33 mouse cellular contexts compared by ENCODE assay signal in genomic region chr7:141064576-141064975, GRCm38 (mm10). TPM values are rescaled to one million over a fixed set of nuclear protein-coding genes. Genes with fewer than 3 reads are reported as not detected.
A peak's percentile ranks its signal among the peaks of the same experiment; 100 is the strongest.
DNase-seq lines count a peak whose midpoint lies in the region; ATAC-seq and TF ChIP-seq lines count a peak whose summit lies in the region.
"Had no signal": no experiment of that assay in that cellular context is flagged by ENCODE, and none has a peak within 500 bp of the region (broad histone marks: within the 10 kb centered on the region; RNA-seq: fewer than 3 reads in every experiment).

No protein-coding gene starts in this region.

- TF ChIP-seq POLR2A in liver, adult 2 months (IDR thresholded peaks at IDR 0.05; ENCODE audit: extremely low read depth, insufficient read depth, low read length), result no peak

- DNase-seq in kidney, adult 11 months, result peak; percentile 42
- DNase-seq in kidney, adult 18-20 months, result no peak
- DNase-seq in liver, adult 2 months (ENCODE audit: extremely low read depth, low read depth, low spot score), result peak; percentile 62
- no peak for DNase-seq in lung, postnatal 4 days
- DNase-seq in hindbrain, postnatal 0 days (ENCODE audit: low spot score), result no peak
- DNase-seq: cerebellum, adult 11 months; cerebellum, postnatal 10 days; forebrain, postnatal 0 days; heart, postnatal 36 days; liver, embryonic 13.5 days had no signal

- peaks cover 10% of the 10 kb centered on the region for H3K27me3 ChIP-seq in liver, adult 2 months (ENCODE audit: control insufficient read depth, insufficient read depth, low read length)
- H3K27me3 ChIP-seq in liver, embryonic 12.5 days (replicated peaks), result peaks cover 95% of the 10 kb centered on the region
- 0 out of 2 replicates have a peak, but pooled peaks cover 2% of the 10 kb centered on the region for H3K27me3 ChIP-seq in intestine, embryonic 15.5 days (replicated peaks)
- no peaks in the 10 kb centered on the region for H3K27me3 ChIP-seq in hindbrain, postnatal 0 days (ENCODE audit: insufficient read depth, low read length)
- H3K27me3 ChIP-seq: midbrain, embryonic 13.5 days had no signal

- H3K79me2 ChIP-seq in liver, adult 2 months (ENCODE audit: control insufficient read depth, insufficient read depth, low read length), result no peaks in the 10 kb centered on the region

- 20% methylated on average over 7 of the region's 7 CpGs for WGBS in liver, adult 2 months
- 61% methylated on average over 7 of the region's 7 CpGs for WGBS in liver, embryonic 12.5 days (ENCODE audit: insufficient replicate concordance)
- WGBS in intestine, embryonic 15.5 days, result 76% methylated on average over 7 of the region's 7 CpGs
- 86% methylated on average over 7 of the region's 7 CpGs for WGBS in hindbrain, postnatal 0 days

- H3K27ac ChIP-seq in liver, adult 2 months (replicated peaks; ENCODE audit: insufficient read depth, low read depth, low read length), result no peak overlapping the region
- H3K27ac ChIP-seq in liver, embryonic 12.5 days, result no peak overlapping the region
- 0 out of 2 replicates have a peak overlapping the region, but pooled peaks have one; percentile 28 for H3K27ac ChIP-seq in intestine, embryonic 15.5 days
- no peak overlapping the region for H3K27ac ChIP-seq in hindbrain, postnatal 0 days
- H3K27ac ChIP-seq: embryonic facial prominence, embryonic 12.5 days; heart, embryonic 15.5 days; hindbrain, embryonic 14.5 days; layer of hippocampus, adult 2 months; limb, embryonic 10.5 days; liver, embryonic 13.5 days; midbrain, embryonic 13.5 days; stomach, postnatal 0 days had no signal

- no peak for TF ChIP-seq CTCF in liver, adult 2 months (IDR thresholded peaks at IDR 0.05; ENCODE audit: low read depth, low read length)
- TF ChIP-seq CTCF in hindbrain, postnatal 0 days (IDR thresholded peaks at IDR 0.05; ENCODE audit: low read depth), result no peak

- no peak overlapping the region for H3K9ac ChIP-seq in liver, adult 2 months (ENCODE audit: low read depth, low read length)
- no peak overlapping the region for H3K9ac ChIP-seq in liver, embryonic 12.5 days
- H3K9ac ChIP-seq in intestine, embryonic 15.5 days, result no peak overlapping the region
- no peak overlapping the region for H3K9ac ChIP-seq in hindbrain, postnatal 0 days (replicated peaks; ENCODE audit: low read length)
- H3K9ac ChIP-seq: embryonic facial prominence, embryonic 12.5 days; forebrain, postnatal 0 days; heart, embryonic 15.5 days; hindbrain, embryonic 14.5 days; liver, embryonic 13.5 days; midbrain, embryonic 13.5 days had no signal

- no peaks in the 10 kb centered on the region for H3K9me3 ChIP-seq in liver, embryonic 12.5 days (replicated peaks)
- no peaks in the 10 kb centered on the region for H3K9me3 ChIP-seq in intestine, embryonic 15.5 days
- H3K9me3 ChIP-seq in hindbrain, postnatal 0 days (ENCODE audit: low read length), result no peaks in the 10 kb centered on the region
- H3K9me3 ChIP-seq: embryonic facial prominence, embryonic 12.5 days; heart, embryonic 15.5 days; limb, embryonic 10.5 days; liver, embryonic 13.5 days; midbrain, embryonic 13.5 days had no signal

- peaks cover 8% of the 10 kb centered on the region for H3K4me1 ChIP-seq in liver, adult 2 months (ENCODE audit: control insufficient read depth, insufficient read depth, low read length)
- peaks cover 46% of the 10 kb centered on the region for H3K4me1 ChIP-seq in liver, embryonic 12.5 days
- H3K4me1 ChIP-seq in intestine, embryonic 15.5 days (replicated peaks), result peaks cover 20% of the 10 kb centered on the region
- peaks cover 14% of the 10 kb centered on the region for H3K4me1 ChIP-seq in hindbrain, postnatal 0 days (ENCODE audit: insufficient read depth, low read length)

- H3K4me2 ChIP-seq in liver, embryonic 12.5 days, result no peak overlapping the region
- no peak overlapping the region for H3K4me2 ChIP-seq in intestine, embryonic 15.5 days (replicated peaks)
- H3K4me2 ChIP-seq in hindbrain, postnatal 0 days (ENCODE audit: low read depth, low read length), result no peak overlapping the region
- H3K4me2 ChIP-seq: embryonic facial prominence, embryonic 12.5 days; heart, embryonic 15.5 days; hindbrain, embryonic 14.5 days; liver, embryonic 13.5 days; midbrain, embryonic 13.5 days had no signal

- no peaks in the 10 kb centered on the region for H3K36me3 ChIP-seq in liver, adult 2 months (ENCODE audit: control insufficient read depth, insufficient read depth, low read length)
- H3K36me3 ChIP-seq in liver, embryonic 12.5 days, result no peaks in the 10 kb centered on the region
- H3K36me3 ChIP-seq in intestine, embryonic 15.5 days, result 0 out of 2 replicates have a peak, but pooled peaks cover 2% of the 10 kb centered on the region
- H3K36me3 ChIP-seq in hindbrain, postnatal 0 days (ENCODE audit: insufficient read depth, low read length), result peaks cover 44% of the 10 kb centered on the region
- H3K36me3 ChIP-seq: heart, embryonic 15.5 days; liver, embryonic 13.5 days had no signal

- no peak overlapping the region for H3K4me3 ChIP-seq in liver, adult 2 months (ENCODE audit: insufficient read depth, low read depth, low read length)
- no peak overlapping the region for H3K4me3 ChIP-seq in liver, embryonic 12.5 days
- H3K4me3 ChIP-seq in intestine, embryonic 15.5 days (replicated peaks), result no peak overlapping the region
- no peak overlapping the region for H3K4me3 ChIP-seq in hindbrain, postnatal 0 days (ENCODE audit: low read length)
- H3K4me3 ChIP-seq: embryonic facial prominence, embryonic 12.5 days; heart, embryonic 15.5 days; layer of hippocampus, adult 2 months; limb, embryonic 10.5 days; liver, embryonic 13.5 days; midbrain, embryonic 13.5 days had no signal

- no peak for ATAC-seq in liver, embryonic 12.5 days
- ATAC-seq in intestine, embryonic 15.5 days, result no peak
- ATAC-seq in neutrophil, adult 5-6 weeks (ENCODE audit: extremely low read depth, insufficient number of reproducible peaks, low FRiP score, poor library complexity, severe bottlenecking), result peak; percentile 14; the same call in 1 of the 2 replicates
- no peak for ATAC-seq in hindbrain, postnatal 0 days
- ATAC-seq: forebrain, postnatal 0 days; midbrain, embryonic 13.5 days had no signal

RNA-seq across cellular contexts. Expression of gene B4galnt4, which starts 3.7 kb away (rescaled TPM):
- 0.09 TPM in 1 of 2 replicates, not detected in the other for total RNA-seq in liver, adult 2 months (2014; rRNA removed)
- 0.04 and 0.10 TPM in 2 replicates for polyA plus RNA-seq in liver, adult 2 months (2012; rRNA removed)
- polyA plus RNA-seq in liver, embryonic 12.5 days (2016; fragmentation: Nextera tagmentation; extraction: Ambion mirVana), result 1.9 and 2.3 TPM in 2 replicates
- 7.9 and 10.7 TPM in 2 replicates for polyA plus RNA-seq in intestine, embryonic 15.5 days (2015; fragmentation: Nextera tagmentation; extraction: Ambion mirVana)
- total RNA-seq in neutrophil, adult 5-6 weeks (2017), result not detected in 2 replicates
- total RNA-seq in hindbrain, postnatal 0 days (2014; rRNA removed), result 115 and 124 TPM in 2 replicates
- polyA plus RNA-seq in hindbrain, postnatal 0 days (2015; fragmentation: Nextera tagmentation; extraction: Ambion mirVana), result 41.8 and 46.2 TPM in 2 replicates
- total RNA-seq: gastrocnemius, adult 18-20 months; heart, postnatal 36 days had no signal

RNA-seq across cellular contexts. Expression of gene Pkp3, which starts 13.4 kb away (rescaled TPM):
- 0.60 and 0.83 TPM in 2 replicates for total RNA-seq in liver, adult 2 months (2014; rRNA removed)
- 1.9 and 2.0 TPM in 2 replicates for polyA plus RNA-seq in liver, adult 2 months (2012; rRNA removed)
- polyA plus RNA-seq in liver, embryonic 12.5 days (2016; fragmentation: Nextera tagmentation; extraction: Ambion mirVana), result 0.71 and 1.1 TPM in 2 replicates
- polyA plus RNA-seq in intestine, embryonic 15.5 days (2015; fragmentation: Nextera tagmentation; extraction: Ambion mirVana), result 24.6 and 26.1 TPM in 2 replicates
- total RNA-seq in neutrophil, adult 5-6 weeks (2017), result 10.5 and 11.0 TPM in 2 replicates
- 0.58 TPM in 1 of 2 replicates, not detected in the other for total RNA-seq in hindbrain, postnatal 0 days (2014; rRNA removed)
- 0.29 TPM in 1 of 2 replicates, not detected in the other for polyA plus RNA-seq in hindbrain, postnatal 0 days (2015; fragmentation: Nextera tagmentation; extraction: Ambion mirVana)
- total RNA-seq: forebrain, postnatal 0 days; gastrocnemius, adult 18-20 months; heart, postnatal 36 days; layer of hippocampus, adult 2 months; layer of hippocampus, postnatal 25 days had no signal
- polyA plus RNA-seq: forebrain, postnatal 0 days; hindbrain, embryonic 14.5 days had no signal

RNA-seq across cellular contexts. Expression of gene Gm17387, which starts 35.6 kb away (rescaled TPM):
- not detected in 2 replicates for total RNA-seq in liver, adult 2 months (2014; rRNA removed)
- polyA plus RNA-seq in liver, adult 2 months (2012; rRNA removed), result not detected in 2 replicates
- not detected in 2 replicates for polyA plus RNA-seq in liver, embryonic 12.5 days (2016; fragmentation: Nextera tagmentation; extraction: Ambion mirVana)
- not detected in 2 replicates for polyA plus RNA-seq in intestine, embryonic 15.5 days (2015; fragmentation: Nextera tagmentation; extraction: Ambion mirVana)
- not detected in 2 replicates for total RNA-seq in neutrophil, adult 5-6 weeks (2017)
- not detected in 2 replicates for total RNA-seq in hindbrain, postnatal 0 days (2014; rRNA removed)
- polyA plus RNA-seq in hindbrain, postnatal 0 days (2015; fragmentation: Nextera tagmentation; extraction: Ambion mirVana), result not detected in 2 replicates
- total RNA-seq: adrenal gland, adult 18-20 months; adrenal gland, postnatal 4 days; ES-E14; forebrain, postnatal 0 days; gastrocnemius, adult 18-20 months; gastrocnemius, postnatal 4 days; heart, postnatal 36 days; layer of hippocampus, adult 2 months; layer of hippocampus, postnatal 25 days; monocyte, adult 5-6 weeks had no signal
- polyA plus RNA-seq: CD4-positive, CD25-positive, alpha-beta regulatory T cell, adult 4 months; embryonic facial prominence, embryonic 12.5 days; forebrain, embryonic 11.5 days; forebrain, postnatal 0 days; heart, embryonic 15.5 days; hindbrain, embryonic 14.5 days; intestine, embryonic 14.5 days; limb, embryonic 10.5 days; liver, embryonic 13.5 days; lung, postnatal 0 days; midbrain, embryonic 13.5 days; stomach, postnatal 0 days; thymus, adult 2 months; urinary bladder, adult 2 months had no signal

RNA-seq across cellular contexts. Expression of gene Sigirr, which starts 35.8 kb away (rescaled TPM):
- 21.8 and 28.5 TPM in 2 replicates for total RNA-seq in liver, adult 2 months (2014; rRNA removed)
- polyA plus RNA-seq in liver, adult 2 months (2012; rRNA removed), result 42.4 and 42.5 TPM in 2 replicates
- 16.0 and 16.5 TPM in 2 replicates for polyA plus RNA-seq in liver, embryonic 12.5 days (2016; fragmentation: Nextera tagmentation; extraction: Ambion mirVana)
- 17.8 and 20.5 TPM in 2 replicates for polyA plus RNA-seq in intestine, embryonic 15.5 days (2015; fragmentation: Nextera tagmentation; extraction: Ambion mirVana)
- total RNA-seq in neutrophil, adult 5-6 weeks (2017), result 21.0 and 21.9 TPM in 2 replicates
- 1.2 and 19.5 TPM in 2 replicates for total RNA-seq in hindbrain, postnatal 0 days (2014; rRNA removed)
- polyA plus RNA-seq in hindbrain, postnatal 0 days (2015; fragmentation: Nextera tagmentation; extraction: Ambion mirVana), result 2.4 and 2.6 TPM in 2 replicates

RNA-seq across cellular contexts. Expression of gene Ifitm6, which starts 46.9 kb away (rescaled TPM):
- 0.81 and 0.83 TPM in 2 replicates for total RNA-seq in liver, adult 2 months (2014; rRNA removed)
- 0.72 and 1.7 TPM in 2 replicates for polyA plus RNA-seq in liver, adult 2 months (2012; rRNA removed)
- 1.4 and 2.7 TPM in 2 replicates for polyA plus RNA-seq in liver, embryonic 12.5 days (2016; fragmentation: Nextera tagmentation; extraction: Ambion mirVana)
- polyA plus RNA-seq in intestine, embryonic 15.5 days (2015; fragmentation: Nextera tagmentation; extraction: Ambion mirVana), result 1.6 and 3.6 TPM in 2 replicates
- total RNA-seq in neutrophil, adult 5-6 weeks (2017), result 105 and 120 TPM in 2 replicates
- 0.37 and 0.50 TPM in 2 replicates for total RNA-seq in hindbrain, postnatal 0 days (2014; rRNA removed)
- 0.67 and 0.69 TPM in 2 replicates for polyA plus RNA-seq in hindbrain, postnatal 0 days (2015; fragmentation: Nextera tagmentation; extraction: Ambion mirVana)
- total RNA-seq: gastrocnemius, adult 18-20 months; layer of hippocampus, adult 2 months; layer of hippocampus, postnatal 25 days had no signal
- polyA plus RNA-seq: CD4-positive, CD25-positive, alpha-beta regulatory T cell, adult 4 months; forebrain, embryonic 11.5 days; limb, embryonic 10.5 days had no signal

Comparison
In these comparisons a context has a peak if more than half of its experiments do, and no peak if none do; other contexts are left out.
1. DNase-seq: peak in kidney, adult 11 months (single experiment) and liver, adult 2 months (single experiment); none in kidney, adult 18-20 months (single experiment), lung, postnatal 4 days (0 of 2) and hindbrain, postnatal 0 days (single experiment).